Comparison of ENCODE assay signal across 7 mouse cellular contexts in genomic region chr11:12464181-12465162, GRCm38 (mm10). TPM values are rescaled to one million over a fixed set of nuclear protein-coding genes. Genes with fewer than 3 reads are reported as not detected.
DNase-seq lines count a peak whose midpoint lies in the region; ATAC-seq and TF ChIP-seq lines count a peak whose summit lies in the region.

Cobl (minus strand) TSS chr11:12464960.

- no peaks in the 10 kb centered on the region for H3K9me3 ChIP-seq in hindbrain, postnatal 0 days (ENCODE audit: low read length)
- H3K9me3 ChIP-seq in limb, embryonic 12.5 days, result no peaks in the 10 kb centered on the region
- H3K9me3 ChIP-seq in midbrain, embryonic 16.5 days (replicated peaks; ENCODE audit: control insufficient read depth, low read length, poor library complexity, severe bottlenecking), result no peaks in the 10 kb centered on the region

- peak within 1 kb of the TSS; percentile 68 for H3K9ac ChIP-seq in hindbrain, postnatal 0 days (replicated peaks; ENCODE audit: low read length)
- H3K9ac ChIP-seq in limb, embryonic 12.5 days (replicated peaks), result peak within 1 kb of the TSS; percentile 58
- H3K9ac ChIP-seq in midbrain, embryonic 16.5 days (ENCODE audit: low read depth, low read length), result peak within 1 kb of the TSS; percentile 88

- peak; percentile 77 for ATAC-seq in hindbrain, postnatal 0 days
- no peak; the same call in 1 of the 2 replicates for ATAC-seq in limb, embryonic 12.5 days (ENCODE audit: insufficient number of reproducible peaks, insufficient read depth, low FRiP score, low TSS enrichment, low read depth)
- peak; percentile 75 for ATAC-seq in midbrain, embryonic 16.5 days
- ATAC-seq in erythroid progenitor cell, adult 5-6 weeks (replicated peaks; ENCODE audit: low FRiP score, poor library complexity, severe bottlenecking), result no peak

- peaks cover 3% of the 10 kb centered on the region; the same call in 1 of the 2 replicates for H3K27me3 ChIP-seq in hindbrain, postnatal 0 days (ENCODE audit: insufficient read depth, low read length)
- H3K27me3 ChIP-seq in limb, embryonic 12.5 days, result peaks cover 41% of the 10 kb centered on the region
- H3K27me3 ChIP-seq in midbrain, embryonic 16.5 days (ENCODE audit: control insufficient read depth, insufficient read depth, low read depth, low read length), result 0 out of 2 replicates have a peak, but pooled peaks cover 4% of the 10 kb centered on the region

- H3K4me1 ChIP-seq in hindbrain, postnatal 0 days (ENCODE audit: insufficient read depth, low read length), result peaks cover 2% of the 10 kb centered on the region; the same call in 1 of the 2 replicates
- H3K4me1 ChIP-seq in limb, embryonic 12.5 days (replicated peaks), result 0 out of 2 replicates have a peak, but pooled peaks cover 5% of the 10 kb centered on the region
- H3K4me1 ChIP-seq in midbrain, embryonic 16.5 days (ENCODE audit: control insufficient read depth, insufficient read depth, low read length), result peaks cover 10% of the 10 kb centered on the region

- peak within 1 kb of the TSS; percentile 74 for H3K4me3 ChIP-seq in hindbrain, postnatal 0 days (ENCODE audit: low read length)
- H3K4me3 ChIP-seq in limb, embryonic 12.5 days (replicated peaks), result peak within 1 kb of the TSS; percentile 71
- peak within 1 kb of the TSS; percentile 82 for H3K4me3 ChIP-seq in midbrain, embryonic 16.5 days (ENCODE audit: low read depth, low read length)

- H3K4me2 ChIP-seq in hindbrain, postnatal 0 days (ENCODE audit: low read depth, low read length), result peak within 1 kb of the TSS; percentile 86
- H3K4me2 ChIP-seq in limb, embryonic 12.5 days, result peak within 1 kb of the TSS; percentile 90
- peak within 1 kb of the TSS; percentile 65 for H3K4me2 ChIP-seq in midbrain, embryonic 16.5 days (ENCODE audit: low read length)

- WGBS in hindbrain, postnatal 0 days, result under 1% methylated on average over 56 of the region's 89 CpGs
- WGBS in limb, embryonic 12.5 days, result under 1% methylated on average over 87 of the region's 89 CpGs
- WGBS in midbrain, embryonic 16.5 days, result under 1% methylated on average over 75 of the region's 89 CpGs

- peak; percentile 81 for DNase-seq in ES-CJ7 (ENCODE audit: low read depth, low spot score)
- DNase-seq in adrenal gland, adult 2 months, result peak; percentile 36
- DNase-seq in gastrocnemius, adult 18-20 months (ENCODE audit: low spot score), result peak; percentile 11
- peak; percentile 58 for DNase-seq in hindbrain, postnatal 0 days (ENCODE audit: low spot score)

- H3K27ac ChIP-seq in hindbrain, postnatal 0 days, result peak within 1 kb of the TSS; percentile 45
- no peak within 1 kb of the TSS for H3K27ac ChIP-seq in limb, embryonic 12.5 days
- H3K27ac ChIP-seq in midbrain, embryonic 16.5 days (ENCODE audit: low read length), result peak within 1 kb of the TSS; percentile 26

- TF ChIP-seq CTCF in hindbrain, postnatal 0 days (IDR thresholded peaks at IDR 0.05; ENCODE audit: low read depth), result no peak

- no peaks in the 10 kb centered on the region for H3K36me3 ChIP-seq in hindbrain, postnatal 0 days (ENCODE audit: insufficient read depth, low read length)
- H3K36me3 ChIP-seq in limb, embryonic 12.5 days, result no peaks in the 10 kb centered on the region
- no peaks in the 10 kb centered on the region for H3K36me3 ChIP-seq in midbrain, embryonic 16.5 days (ENCODE audit: control insufficient read depth, insufficient read depth, low read length)

RNA-seq across cellular contexts. Expression of gene Cobl, which starts in this region (rescaled TPM):
- total RNA-seq in adrenal gland, adult 2 months (2021), result 1 to 10 TPM; 3.5 to 3.9 TPM
- polyA plus RNA-seq in adrenal gland, adult 2 months (2012; rRNA removed), result 0.34 and 0.37 TPM in 2 replicates
- 100 to 1,000 TPM; 121 to 139 TPM for total RNA-seq in gastrocnemius, adult 18-20 months (2021)
- total RNA-seq in hindbrain, postnatal 0 days (2014; rRNA removed), result 15.1 and 17.8 TPM in 2 replicates
- polyA plus RNA-seq in hindbrain, postnatal 0 days (2015; fragmentation: Nextera tagmentation; extraction: Ambion mirVana), result 10.1 and 11.4 TPM in 2 replicates
- 3.1 and 6.4 TPM in 2 replicates for polyA plus RNA-seq in limb, embryonic 12.5 days (2016; fragmentation: Nextera tagmentation; extraction: Ambion mirVana)
- polyA plus RNA-seq in midbrain, embryonic 16.5 days (2015; fragmentation: Nextera tagmentation; extraction: Ambion mirVana), result 18.3 and 21.1 TPM in 2 replicates
- not detected in 2 replicates for total RNA-seq in erythroid progenitor cell, adult 5-6 weeks (2015; ENCODE audit: low replicate concordance)
- 2.3 TPM in 1 of 2 replicates, not detected in the other for total RNA-seq in erythroid progenitor cell, adult 5-6 weeks (2017; ENCODE audit: low replicate concordance)

Comparison
In these comparisons a context has a peak if more than half of its experiments do, and no peak if none do; other contexts are left out.
1. DNase-seq: peak in every context shown above with its lines; median percentile 81 in ES-CJ7; 58 in hindbrain, postnatal 0 days; 36 in adrenal gland, adult 2 months; 11 in gastrocnemius, adult 18-20 months.
2. ATAC-seq: peak in hindbrain, postnatal 0 days (single experiment) and midbrain, embryonic 16.5 days (single experiment); none in limb, embryonic 12.5 days (single experiment) and erythroid progenitor cell, adult 5-6 weeks (single experiment).
3. Peak in every context shown above with its lines, with median percentiles within 50 percentile points of each other: H3K4me2 ChIP-seq, H3K4me3 ChIP-seq and H3K9ac ChIP-seq.